Mouse (Mus musculus): ENCODE data around the gene Klc1. TPM values are rescaled to one million over a fixed set of nuclear protein-coding genes. Genes with fewer than 3 reads are reported as not detected.

Gene Klc1
- polyA plus RNA-seq, 1 experiment from 2014 or later = 98.5 TPM

DNA sequence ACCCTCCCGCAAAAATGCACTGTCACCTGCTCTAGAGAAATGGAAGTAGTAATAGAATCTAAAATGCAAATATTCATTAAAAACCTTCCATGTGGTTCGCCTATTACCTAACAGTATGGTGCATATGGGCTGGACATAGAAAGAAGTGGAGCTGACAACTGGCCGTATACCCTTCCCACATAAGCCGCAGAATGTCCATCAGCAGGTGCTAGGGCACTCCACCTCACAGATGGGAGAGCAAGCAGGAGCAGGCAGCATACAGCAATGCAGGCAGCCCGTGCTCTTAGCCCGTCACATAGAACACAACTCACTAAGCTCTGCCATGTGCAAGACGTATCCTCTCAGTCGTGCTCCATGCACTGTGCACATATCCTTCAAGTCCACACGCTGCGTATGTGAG, 88.2 kb downstream of the Klc1 start:
- Histone ChIP-seq H3K4me2 (no peak overlapping the region), H3K9ac (no peak overlapping the region), H3K4me1 (no peaks in the 10 kb centered on the region), H3K27ac (no peak overlapping the region), H3K9me3 (replicated peaks) (no peaks in the 10 kb centered on the region), H3K4me3 (replicated peaks) (no peak overlapping the region), H3K27me3 (no peaks in the 10 kb centered on the region), H3K36me3 (peaks cover 8% of the 10 kb centered on the region)
- 77% methylated on average over 10 of the region's 10 CpGs for WGBS
- no peak for ATAC-seq (replicated peaks; ENCODE audit: low FRiP score)

DNA sequence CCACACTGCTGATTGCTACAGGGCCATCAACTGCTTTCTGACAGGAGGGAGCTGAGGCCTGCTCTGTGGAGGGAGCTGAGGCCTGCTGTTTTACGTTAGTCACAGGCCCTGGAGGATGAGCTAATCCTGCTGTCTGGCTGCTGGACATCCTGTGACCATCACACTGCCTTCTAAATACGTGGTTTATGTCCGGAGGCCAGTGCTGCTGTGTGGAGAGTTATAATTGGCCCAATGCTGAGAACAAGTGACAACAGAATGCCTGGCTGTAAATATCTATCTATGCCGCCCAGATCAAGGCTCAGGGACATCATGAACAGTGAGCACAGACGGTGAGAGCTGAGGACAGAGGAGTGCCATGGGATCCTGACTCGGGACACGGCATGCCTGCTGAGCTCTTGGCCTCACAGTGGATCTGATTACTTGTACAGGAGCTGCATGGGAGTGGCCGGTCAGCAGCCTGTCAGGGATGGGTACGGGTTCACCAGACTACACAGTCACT, 89.7 kb downstream of the Klc1 start:
- H3K4me2 ChIP-seq = no peak overlapping the region
- peaks cover 3% of the 10 kb centered on the region; the same call in 1 of the 2 replicates for H3K36me3 ChIP-seq
- ATAC-seq (replicated peaks; ENCODE audit: low FRiP score) = no peak; the same call in 1 of the 2 replicates
- H3K9me3 ChIP-seq (replicated peaks) = no peaks in the 10 kb centered on the region
- H3K27ac ChIP-seq = no peak overlapping the region
- H3K4me3 ChIP-seq (replicated peaks) = no peak overlapping the region
- H3K4me1 ChIP-seq = peaks cover 4% of the 10 kb centered on the region; the same call in 1 of the 2 replicates
- no peak overlapping the region for H3K9ac ChIP-seq
- H3K27me3 ChIP-seq = no peaks in the 10 kb centered on the region
- WGBS = 59% methylated on average over 9 of the region's 9 CpGs

DNA sequence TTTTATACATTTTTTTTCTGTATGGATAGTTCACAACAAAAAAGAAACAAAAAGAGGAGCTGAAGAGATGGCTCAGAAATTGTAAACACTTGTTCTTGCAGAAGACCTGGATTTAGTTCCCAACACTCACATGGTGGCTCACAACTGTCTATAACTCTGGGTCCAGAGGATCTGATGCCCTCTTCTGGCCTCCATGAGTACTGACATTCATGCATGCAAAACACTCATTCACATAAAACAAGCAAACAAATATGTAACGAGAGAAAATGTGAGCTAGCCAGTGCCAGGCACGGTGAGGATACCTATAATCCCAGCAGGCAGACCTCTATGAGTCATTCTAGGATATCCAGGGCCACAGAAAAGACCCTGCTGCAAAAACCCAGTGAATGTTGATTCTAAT, 92.6 kb downstream of the Klc1 start:
- 0 out of 2 replicates have a peak, but pooled peaks cover 3% of the 10 kb centered on the region for H3K36me3 ChIP-seq
- WGBS = 65% methylated on average over 2 of the region's 2 CpGs

DNA sequence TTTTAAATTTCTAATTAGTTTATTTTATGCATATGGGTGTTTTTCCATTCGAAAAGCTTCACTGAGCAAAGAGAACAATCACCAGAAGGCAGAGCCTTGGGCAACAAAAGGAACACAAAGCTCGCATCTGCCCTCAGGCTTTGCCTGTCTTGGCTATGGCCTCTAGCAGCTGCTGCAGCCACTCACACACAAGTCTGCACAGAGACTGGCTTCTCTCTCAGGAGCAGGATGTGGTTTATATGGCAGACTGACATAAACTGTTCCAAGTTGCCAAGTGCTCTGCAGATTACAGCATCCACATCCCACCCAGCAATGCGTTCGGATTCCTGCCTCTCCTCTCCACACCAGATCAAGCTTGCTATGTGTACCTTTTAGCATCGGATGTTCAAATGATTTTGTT, 93.1 kb downstream of the Klc1 start:
- H3K4me2 ChIP-seq = no peak overlapping the region
- H3K27ac ChIP-seq = no peak overlapping the region
- ATAC-seq (replicated peaks; ENCODE audit: low FRiP score) = no peak
- H3K4me3 ChIP-seq (replicated peaks) = no peak overlapping the region
- 0 out of 2 replicates have a peak, but pooled peaks cover 4% of the 10 kb centered on the region for H3K36me3 ChIP-seq
- no peaks in the 10 kb centered on the region for H3K9me3 ChIP-seq (replicated peaks)
- no peak overlapping the region for H3K9ac ChIP-seq
- H3K27me3 ChIP-seq = no peaks in the 10 kb centered on the region
- WGBS = 84% methylated on average over 5 of the region's 5 CpGs
- peaks cover 4% of the 10 kb centered on the region; the same call in 1 of the 2 replicates for H3K4me1 ChIP-seq

More for the DNA sequence above, 92.6 kb downstream of the Klc1 start:
- no peak overlapping the region for H3K4me3 ChIP-seq (replicated peaks)
- peaks cover 4% of the 10 kb centered on the region; the same call in 1 of the 2 replicates for H3K4me1 ChIP-seq
- no peak overlapping the region for H3K27ac ChIP-seq
- no peak overlapping the region for H3K9ac ChIP-seq
- no peaks in the 10 kb centered on the region for H3K27me3 ChIP-seq
- H3K4me2 ChIP-seq = no peak overlapping the region
- no peaks in the 10 kb centered on the region for H3K9me3 ChIP-seq (replicated peaks)
- no peak for ATAC-seq (replicated peaks; ENCODE audit: low FRiP score)

DNA sequence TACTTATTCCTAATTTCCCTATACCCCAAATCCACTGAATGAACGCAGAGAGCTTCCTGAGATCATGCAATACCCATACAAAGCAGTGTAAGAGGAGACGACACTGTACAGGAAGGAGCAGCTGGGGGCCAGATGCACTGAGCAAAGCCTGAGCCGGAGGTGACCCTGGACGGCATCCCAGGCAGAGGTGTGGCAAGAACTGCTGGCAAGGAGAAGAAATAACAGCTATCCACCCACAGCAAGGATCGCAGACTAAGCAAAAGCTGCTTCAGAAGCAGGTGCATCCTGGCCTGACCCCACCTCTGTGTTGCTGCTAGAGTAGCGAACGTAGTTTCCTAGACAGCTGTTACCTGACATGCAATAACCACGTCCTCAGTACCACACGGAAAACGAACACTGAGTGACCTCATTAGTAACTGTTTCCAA, 94.4 kb downstream of the Klc1 start:
- Histone ChIP-seq H3K27me3 (no peaks in the 10 kb centered on the region), H3K4me2 (no peak overlapping the region), H3K27ac (no peak overlapping the region), H3K36me3 (peaks cover 12% of the 10 kb centered on the region; the same call in 1 of the 2 replicates), H3K9me3 (replicated peaks) (no peaks in the 10 kb centered on the region), H3K4me3 (replicated peaks) (no peak overlapping the region), H3K9ac (no peak overlapping the region), H3K4me1 (peaks cover 4% of the 10 kb centered on the region; the same call in 1 of the 2 replicates)
- ATAC-seq (replicated peaks; ENCODE audit: low FRiP score) = no peak
- 53% methylated on average over 10 of the region's 10 CpGs for WGBS

- H3K9ac ChIP-seq = no peak overlapping the region
- no peaks in the 10 kb centered on the region for H3K27me3 ChIP-seq
- H3K9me3 ChIP-seq (replicated peaks) = no peaks in the 10 kb centered on the region
- H3K4me2 ChIP-seq = no peak overlapping the region
- 51% methylated on average over 4 of the region's 4 CpGs for WGBS
- no peak for ATAC-seq (replicated peaks; ENCODE audit: low FRiP score)
- H3K4me1 ChIP-seq = peaks cover 4% of the 10 kb centered on the region; the same call in 1 of the 2 replicates
- H3K27ac ChIP-seq = no peak overlapping the region
- H3K36me3 ChIP-seq = peaks cover 16% of the 10 kb centered on the region; the same call in 1 of the 2 replicates
- no peak overlapping the region for H3K4me3 ChIP-seq (replicated peaks)
Measured at GRCm38 (mm10) chr12:111853546-111853945, 94.9 kb downstream of the Klc1 start.

GRCm38 (mm10) chr12:111855448-111855847, 96.8 kb downstream of the Klc1 start:
- Histone ChIP-seq H3K27me3 (no peaks in the 10 kb centered on the region), H3K4me3 (replicated peaks) (no peak overlapping the region), H3K4me1 (peaks cover 4% of the 10 kb centered on the region; the same call in 1 of the 2 replicates), H3K9me3 (replicated peaks) (no peaks in the 10 kb centered on the region), H3K9ac (no peak overlapping the region), H3K36me3 (peaks cover 23% of the 10 kb centered on the region; the same call in 1 of the 2 replicates), H3K4me2 (no peak overlapping the region), H3K27ac (no peak overlapping the region)
- no peak for ATAC-seq (replicated peaks; ENCODE audit: low FRiP score)
- 97% methylated on average over 2 of the region's 2 CpGs for WGBS

Other genes starting within 250 kb of the Klc1 start
- gene Eif5, start 220.8 kb upstream of the Klc1 start, polyA plus RNA-seq (2015; fragmentation: Nextera tagmentation; extraction: Ambion mirVana) = 577 and 624 TPM in 2 replicates
- 39.7 and 50.3 TPM in 2 replicates for gene Mark3, start 184.3 kb upstream of the Klc1 start, polyA plus RNA-seq (2015; fragmentation: Nextera tagmentation; extraction: Ambion mirVana)
- gene Ckb, start 86.5 kb upstream of the Klc1 start, polyA plus RNA-seq (2015; fragmentation: Nextera tagmentation; extraction: Ambion mirVana) = 126 and 154 TPM in 2 replicates
- 10.7 and 12.8 TPM in 2 replicates for gene Trmt61a, start 80.7 kb upstream of the Klc1 start, polyA plus RNA-seq (2015; fragmentation: Nextera tagmentation; extraction: Ambion mirVana)
- 51.4 and 53.6 TPM in 2 replicates for gene Bag5, start 45.6 kb upstream of the Klc1 start, polyA plus RNA-seq (2015; fragmentation: Nextera tagmentation; extraction: Ambion mirVana)
- 53.5 and 57.4 TPM in 2 replicates for gene Apopt1, start 45.6 kb upstream of the Klc1 start, polyA plus RNA-seq (2015; fragmentation: Nextera tagmentation; extraction: Ambion mirVana)
- 14.0 and 14.3 TPM in 2 replicates for gene Xrcc3, start 55.0 kb downstream of the Klc1 start, polyA plus RNA-seq (2015; fragmentation: Nextera tagmentation; extraction: Ambion mirVana)
- 117 and 125 TPM in 2 replicates for gene Zfyve21, start 55.3 kb downstream of the Klc1 start, polyA plus RNA-seq (2015; fragmentation: Nextera tagmentation; extraction: Ambion mirVana)
- gene Ppp1r13b, start 149.3 kb downstream of the Klc1 start, polyA plus RNA-seq (2015; fragmentation: Nextera tagmentation; extraction: Ambion mirVana) = 14.5 and 18.5 TPM in 2 replicates
- gene Atp5mpl, start 208.1 kb downstream of the Klc1 start, polyA plus RNA-seq (2015; fragmentation: Nextera tagmentation; extraction: Ambion mirVana) = 785 and 879 TPM in 2 replicates
- gene Tdrd9, start 212.7 kb downstream of the Klc1 start, polyA plus RNA-seq (2015; fragmentation: Nextera tagmentation; extraction: Ambion mirVana) = 0.47 and 0.57 TPM in 2 replicates
- not detected in 2 replicates for gene Rd3l, start 222.5 kb downstream of the Klc1 start, polyA plus RNA-seq (2015; fragmentation: Nextera tagmentation; extraction: Ambion mirVana)